ENCODE assay signal across 7 mouse cellular contexts in the genomic region with DNA sequence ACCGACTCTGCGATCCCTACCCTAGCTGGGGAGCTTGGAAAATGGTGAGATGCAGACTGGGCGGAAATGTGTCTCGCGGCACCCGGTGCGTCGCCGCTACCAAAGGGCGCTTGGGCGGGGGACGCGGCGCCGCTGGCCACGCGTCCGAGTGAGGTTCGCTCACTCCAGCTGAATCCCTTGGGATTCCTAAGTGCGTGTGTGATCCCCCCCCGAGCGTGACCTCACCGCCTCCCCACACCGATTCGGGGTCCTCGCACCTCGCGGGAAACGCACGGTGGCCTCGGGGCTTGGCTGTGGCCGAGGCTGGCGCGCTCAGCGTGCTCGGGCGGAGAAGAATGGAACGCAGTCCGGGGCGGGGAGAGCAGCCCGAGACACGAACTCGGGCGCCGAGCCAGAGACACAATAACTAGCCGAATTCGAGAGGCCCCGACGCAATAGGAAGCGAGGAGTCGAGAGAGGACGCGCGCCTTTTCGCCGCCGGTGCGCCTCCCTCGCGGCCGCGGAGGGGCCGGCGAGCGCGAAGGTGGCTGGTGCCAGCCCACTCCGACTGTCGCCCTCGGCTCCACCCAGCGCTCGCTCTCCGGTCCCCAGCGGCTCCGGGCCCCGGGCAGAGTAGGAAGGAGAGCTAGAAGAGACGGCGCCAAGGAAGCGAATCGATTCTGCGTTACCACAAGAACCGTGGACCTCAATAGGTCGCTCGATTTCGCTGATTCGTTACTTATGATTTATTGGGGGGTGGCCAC. TPM values are rescaled to one million over a fixed set of nuclear protein-coding genes. Genes with fewer than 3 reads are reported as not detected.
DNase-seq lines count a peak whose midpoint lies in the region; ATAC-seq and TF ChIP-seq lines count a peak whose summit lies in the region.

A gene (minus strand): TSS at position 495 of the 743 bp plus-strand sequence.

- DNase-seq in Patski (ENCODE audit: low read depth, low spot score): no peak
- DNase-seq in cerebellum, adult 9-10 months: peak; percentile 86
- peak; percentile 60 to 76 for DNase-seq in gastrocnemius, adult 8-10 months (ENCODE audit: low spot score in 2 of 2)
- DNase-seq in left cerebral cortex, postnatal 10 days (ENCODE audit: extremely low spot score in 1 of 2, low spot score in 2 of 2): peak; percentile 63 to 92
- peak; percentile 79 for DNase-seq in right cerebral cortex, postnatal 4 days

- no peak for TF ChIP-seq CTCF in Patski (IDR thresholded peaks at IDR 0.05)

- no peaks in the 10 kb centered on the region for H3K9me3 ChIP-seq in hindbrain, embryonic 16.5 days (ENCODE audit: control insufficient read depth, low read length)

- CTCF ChIA-PET in Patski (lab: Charles Lee): interaction anchor here (1.9 to 3.7 kb wide), 3 partner anchors 14 to 69 kb away, joined by 5 to 13 read pairs (median 7); no protein-coding TSS in a partner anchor

- ATAC-seq in Patski: peak; percentile 5
- ATAC-seq in hindbrain, embryonic 16.5 days: peak; percentile 7; the same call in 1 of the 2 replicates
- peak; percentile 2; the same call in 1 of the 2 replicates for ATAC-seq in megakaryocyte progenitor cell, adult 5-6 weeks (replicated peaks; ENCODE audit: poor library complexity)

- H3K4me3 ChIP-seq in hindbrain, embryonic 16.5 days (ENCODE audit: low read length): peak within 1 kb of the TSS; percentile 86

- in situ Hi-C loops in Patski (cut with MboI; ENCODE audit: low pct_unique_long_range_greater_than_20kb): no loop called here

- H3K4me2 ChIP-seq in hindbrain, embryonic 16.5 days (ENCODE audit: low read length): peak within 1 kb of the TSS; percentile 89

- H3K27ac ChIP-seq in hindbrain, embryonic 16.5 days (ENCODE audit: low read depth, low read length): peak within 1 kb of the TSS; percentile 97

- POLR2A ChIA-PET in Patski (lab: Charles Lee): interaction anchor here (1.0 kb wide), 2 partner anchors 21 to 123 kb away, joined by 3 read pairs; no protein-coding TSS in a partner anchor

- WGBS in hindbrain, embryonic 16.5 days: under 1% methylated on average over 83 of the region's 85 CpGs

- H3K36me3 ChIP-seq in hindbrain, embryonic 16.5 days (ENCODE audit: control insufficient read depth, insufficient read depth, low read length): no peaks in the 10 kb centered on the region

- H3K4me1 ChIP-seq in hindbrain, embryonic 16.5 days (ENCODE audit: control insufficient read depth, insufficient read depth, low read depth, low read length): peaks cover 50% of the 10 kb centered on the region

- H3K27me3 ChIP-seq in Patski: no peaks in the 10 kb centered on the region
- H3K27me3 ChIP-seq in hindbrain, embryonic 16.5 days (replicated peaks; ENCODE audit: control insufficient read depth, insufficient read depth, low read length): no peaks in the 10 kb centered on the region

- H3K9ac ChIP-seq in hindbrain, embryonic 16.5 days (ENCODE audit: low read depth, low read length): peak within 1 kb of the TSS; percentile 92

- intact Hi-C loops in left cerebral cortex, postnatal 10 days (cut with DNase I): loop anchor here (5.0 kb wide), 1 partner anchor 42 kb away; a partner anchor contains a TSS

RNA-seq across cellular contexts. Expression of the gene that starts here (rescaled TPM):
- 47.3 TPM for polyA plus RNA-seq in Patski (2021)
- total RNA-seq in gastrocnemius, adult 8-10 months (2022): 1 to 10 TPM; 1.2 to 2.7 (median 1.5) TPM
- polyA plus RNA-seq in hindbrain, embryonic 16.5 days (2015; fragmentation: Nextera tagmentation; extraction: Ambion mirVana): 15.4 and 19.2 TPM in 2 replicates
- total RNA-seq in left cerebral cortex, postnatal 10 days (2021): 10 to 100 TPM; 48.3 to 51.6 TPM
- total RNA-seq in megakaryocyte progenitor cell, adult 5-6 weeks (2015): 3.9 and 4.6 TPM in 2 replicates
- total RNA-seq in megakaryocyte progenitor cell, adult 5-6 weeks (2017): 1.2 and 1.5 TPM in 2 replicates

Comparison
In these comparisons a context has a peak if more than half of its experiments do, and no peak if none do; other contexts are left out.
1. RNA of the gene that starts here (total RNA-seq): 48.3 to 51.6 TPM in left cerebral cortex, postnatal 10 days; 1.2 to 4.6 TPM in megakaryocyte progenitor cell, adult 5-6 weeks and 1.2 to 2.7 TPM in gastrocnemius, adult 8-10 months; every median in the first group is over 4 times any median in the second.
2. Peak in every context shown above with its lines, with median percentiles within 50 percentile points of each other: ATAC-seq.